Mouse (Mus musculus): Measurements from ENCODE around the gene Tap2. TPM values are rescaled to one million over a fixed set of nuclear protein-coding genes. Genes with fewer than 3 reads are reported as not detected.

Tap2 gene
- polyA plus RNA-seq, 1 experiment, result 56.6 TPM

- 0 out of 2 replicates have a peak, but pooled peaks cover 3% of the 10 kb centered on the region for H3K4me1 ChIP-seq (ENCODE audit: control insufficient read depth, insufficient read depth, low read length)
Measured at GRCm38 (mm10) chr17:34193468-34193867, 9.9 kb upstream of the Tap2 start.

DNA sequence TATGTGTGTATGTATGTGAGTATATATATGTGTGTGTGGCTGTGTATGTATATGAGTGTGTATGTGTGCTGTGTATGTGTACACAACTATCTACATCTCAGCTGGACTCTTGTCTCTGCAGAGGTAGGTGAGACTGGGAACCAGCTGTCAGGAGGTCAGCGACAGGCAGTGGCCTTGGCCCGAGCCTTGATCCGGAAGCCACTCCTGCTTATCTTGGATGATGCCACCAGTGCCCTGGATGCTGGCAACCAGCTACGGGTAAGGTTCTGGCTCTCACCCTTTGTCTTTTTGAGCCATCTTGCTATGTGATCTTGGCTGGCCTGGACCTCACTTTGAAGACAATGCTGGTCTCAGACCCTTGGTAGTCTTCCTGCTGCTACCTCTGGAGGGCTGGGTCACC lies 8.6 kb upstream of the Tap2 start:
- Histone ChIP-seq H3K4me1 (ENCODE audit: control insufficient read depth, insufficient read depth, low read length) (peaks cover 6% of the 10 kb centered on the region), H3K4me3 (ENCODE audit: insufficient read depth, low read length) (no peak overlapping the region), H3K27ac (ENCODE audit: insufficient read depth, low read depth, low read length) (no peak overlapping the region)
- TF ChIP-seq CTCF (IDR thresholded peaks at IDR 0.05; ENCODE audit: low read depth, low read length), result no peak

More at GRCm38 (mm10) chr17:34193468-34193867, 9.9 kb upstream of the Tap2 start:
- TF ChIP-seq CTCF (IDR thresholded peaks at IDR 0.05; ENCODE audit: low read depth, low read length) (no peak), POLR2A (IDR thresholded peaks at IDR 0.05; ENCODE audit: borderline replicate concordance, low read depth, low read length) (no peak)
- Histone ChIP-seq H3K27ac (ENCODE audit: insufficient read depth, low read depth, low read length) (no peak overlapping the region), H3K4me3 (ENCODE audit: insufficient read depth, low read length) (no peak overlapping the region)

GRCm38 (mm10) chr17:34196491-34196890 lies 6.8 kb upstream of the Tap2 start:
- H3K4me1 ChIP-seq (ENCODE audit: control insufficient read depth, insufficient read depth, low read length), result peaks cover 6% of the 10 kb centered on the region
- no peak overlapping the region for H3K27ac ChIP-seq (ENCODE audit: insufficient read depth, low read depth, low read length)
- TF ChIP-seq POLR2A (IDR thresholded peaks at IDR 0.05; ENCODE audit: borderline replicate concordance, low read depth, low read length) (no peak), CTCF (IDR thresholded peaks at IDR 0.05; ENCODE audit: low read depth, low read length) (no peak)
- H3K4me3 ChIP-seq (ENCODE audit: insufficient read depth, low read length), result no peak overlapping the region

DNA sequence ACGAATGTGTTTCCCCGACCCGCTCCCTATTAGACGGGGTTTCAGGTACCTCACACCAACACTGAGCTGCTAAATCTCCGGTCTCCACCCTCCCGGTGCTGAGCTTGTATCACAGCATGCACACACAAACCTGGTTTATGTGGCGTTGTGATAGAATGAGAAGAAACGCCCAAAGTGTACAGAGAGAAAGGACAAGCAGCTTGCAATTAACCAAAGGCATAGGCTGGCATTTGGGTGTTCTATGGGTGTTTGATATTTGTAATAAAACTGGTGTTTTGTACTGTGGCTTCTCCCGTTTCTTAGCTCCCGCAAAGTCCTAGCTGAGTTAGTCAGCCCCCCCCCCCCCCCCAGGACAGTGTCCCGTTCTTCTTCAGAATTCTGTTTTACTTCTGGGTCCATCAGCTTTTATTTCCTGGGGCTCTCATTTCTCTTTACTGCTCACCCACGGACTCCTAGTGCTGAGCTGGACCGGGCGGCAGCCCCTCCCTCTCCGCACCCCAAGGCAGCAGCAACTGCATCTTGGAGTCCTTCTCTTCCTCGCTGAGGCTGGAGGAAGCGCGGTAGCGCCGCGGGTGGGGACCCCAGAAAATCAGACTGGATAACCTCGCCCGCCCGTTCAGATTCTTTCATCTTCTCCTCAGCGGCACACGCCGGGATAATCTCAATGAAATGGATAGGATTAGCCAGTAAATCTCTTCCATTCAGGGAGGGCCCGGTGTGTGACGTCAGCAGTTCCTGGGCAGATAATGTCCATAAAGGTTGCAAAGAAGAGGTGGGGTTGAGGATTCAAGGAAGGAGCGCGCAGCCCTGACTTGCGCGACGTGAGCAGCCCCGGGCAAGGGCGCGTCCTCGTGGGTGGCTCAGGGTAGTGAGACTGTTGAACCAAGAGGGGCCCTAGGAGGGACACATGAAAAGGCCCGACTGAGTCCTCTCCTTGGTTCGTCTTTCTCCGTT lies 6.1 kb upstream of the Tap2 start, which contains the start of gene Psmb8:
Gene Psmb8, plus strand, starts transcription at position 781 of the 954 bp plus-strand sequence.
- TF ChIP-seq CTCF (IDR thresholded peaks at IDR 0.05; ENCODE audit: low read depth, low read length) (no peak), POLR2A (IDR thresholded peaks at IDR 0.05; ENCODE audit: borderline replicate concordance, low read depth, low read length) (no peak)
- Histone ChIP-seq H3K27ac (ENCODE audit: insufficient read depth, low read depth, low read length) (peak within 1 kb of the TSS; percentile 40), H3K4me1 (ENCODE audit: control insufficient read depth, insufficient read depth, low read length) (peaks cover 6% of the 10 kb centered on the region)

DNA sequence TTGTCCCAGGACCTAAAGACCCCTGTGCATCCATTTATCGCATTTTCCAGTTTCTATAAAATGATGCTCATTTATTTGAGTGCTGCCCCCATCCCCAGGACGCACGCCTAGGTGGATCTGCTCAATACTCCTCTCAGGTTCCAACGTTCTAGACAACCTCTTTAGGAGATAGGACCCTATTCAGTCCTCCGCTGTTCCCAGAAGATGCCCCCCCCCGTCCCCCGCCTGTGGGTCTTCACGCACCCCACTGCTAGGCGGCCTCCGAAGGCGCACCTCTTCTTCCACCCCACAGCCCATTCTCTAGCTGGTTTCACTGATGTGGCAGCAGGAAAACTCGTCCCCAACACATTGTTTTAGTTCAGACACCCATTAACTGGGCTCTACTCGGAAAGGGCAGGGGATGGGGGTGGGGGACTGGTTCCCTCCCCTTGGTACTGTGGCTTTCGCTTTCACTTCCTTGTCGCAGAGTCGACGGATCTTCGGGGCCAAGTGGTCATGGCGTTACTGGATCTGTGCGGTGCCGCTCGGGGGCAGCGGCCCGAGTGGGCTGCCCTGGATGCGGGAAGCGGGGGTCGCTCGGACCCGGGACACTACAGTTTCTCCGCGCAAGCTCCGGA lies 5.3 kb upstream of the Tap2 start:
- peak overlapping the region; percentile 97 for H3K4me3 ChIP-seq (ENCODE audit: insufficient read depth, low read length)
- H3K4me1 ChIP-seq (ENCODE audit: control insufficient read depth, insufficient read depth, low read length), result peaks cover 6% of the 10 kb centered on the region
- H3K27ac ChIP-seq (ENCODE audit: insufficient read depth, low read depth, low read length), result peak overlapping the region; percentile 40
- no peak for TF ChIP-seq CTCF (IDR thresholded peaks at IDR 0.05; ENCODE audit: low read depth, low read length)
- no peak for TF ChIP-seq POLR2A (IDR thresholded peaks at IDR 0.05; ENCODE audit: borderline replicate concordance, low read depth, low read length)

More for the DNA sequence above, 6.1 kb upstream of the Tap2 start, which contains the start of gene Psmb8:
- peak within 1 kb of the TSS; percentile 97 for H3K4me3 ChIP-seq (ENCODE audit: insufficient read depth, low read length)

DNA sequence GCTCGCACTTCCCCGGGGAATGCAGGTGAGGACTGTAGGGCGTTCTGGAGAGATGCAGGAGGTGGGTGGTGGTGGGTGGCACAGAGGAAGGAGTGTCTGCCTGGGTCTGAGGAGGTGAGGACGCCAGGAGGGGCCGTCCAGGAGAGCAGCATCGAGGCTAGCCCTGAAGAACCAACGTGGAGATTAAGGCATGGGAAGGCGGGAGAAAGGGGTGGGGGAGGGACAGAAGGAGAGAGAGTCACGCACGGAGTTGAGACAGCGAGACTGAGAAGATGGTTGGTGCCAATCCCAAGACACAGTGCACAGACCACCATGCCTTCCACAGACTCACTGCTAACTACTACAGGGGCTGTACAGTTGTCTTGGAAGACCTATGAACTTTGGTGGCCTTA lies 4.8 kb upstream of the Tap2 start:
- Histone ChIP-seq H3K4me1 (ENCODE audit: control insufficient read depth, insufficient read depth, low read length) (peaks cover 6% of the 10 kb centered on the region), H3K4me3 (ENCODE audit: insufficient read depth, low read length) (peak overlapping the region; percentile 97), H3K27ac (ENCODE audit: insufficient read depth, low read depth, low read length) (peak overlapping the region; percentile 40)
- no peak for TF ChIP-seq POLR2A (IDR thresholded peaks at IDR 0.05; ENCODE audit: borderline replicate concordance, low read depth, low read length)
- no peak for TF ChIP-seq CTCF (IDR thresholded peaks at IDR 0.05; ENCODE audit: low read depth, low read length)

DNA sequence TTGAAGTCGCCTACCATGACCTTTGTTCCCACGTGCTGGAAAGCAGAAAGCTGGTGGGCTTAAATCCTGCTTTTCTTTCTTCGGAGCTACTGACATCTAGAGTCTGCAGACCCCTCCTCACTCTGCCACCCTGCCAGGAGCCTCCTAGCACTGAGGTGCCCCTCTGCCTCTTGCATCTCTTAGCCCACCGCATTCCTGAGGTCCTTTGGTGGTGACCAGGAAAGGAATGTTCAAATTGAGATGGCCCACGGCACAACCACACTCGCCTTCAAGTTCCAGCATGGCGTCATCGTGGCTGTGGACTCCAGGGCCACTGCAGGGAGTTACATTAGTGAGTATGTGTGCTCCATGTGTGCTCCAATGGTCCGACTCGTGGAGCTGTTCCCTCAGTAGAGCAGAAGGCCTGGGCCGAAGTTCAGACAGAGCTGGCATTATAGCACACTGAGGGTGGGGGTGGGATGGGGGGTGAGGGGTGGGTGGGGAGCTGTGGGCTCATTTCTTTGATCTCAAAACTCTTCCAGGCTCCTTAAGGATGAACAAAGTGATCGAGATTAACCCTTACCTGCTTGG lies 4.2 kb upstream of the Tap2 start:
- peaks cover 6% of the 10 kb centered on the region for H3K4me1 ChIP-seq (ENCODE audit: control insufficient read depth, insufficient read depth, low read length)

DNA sequence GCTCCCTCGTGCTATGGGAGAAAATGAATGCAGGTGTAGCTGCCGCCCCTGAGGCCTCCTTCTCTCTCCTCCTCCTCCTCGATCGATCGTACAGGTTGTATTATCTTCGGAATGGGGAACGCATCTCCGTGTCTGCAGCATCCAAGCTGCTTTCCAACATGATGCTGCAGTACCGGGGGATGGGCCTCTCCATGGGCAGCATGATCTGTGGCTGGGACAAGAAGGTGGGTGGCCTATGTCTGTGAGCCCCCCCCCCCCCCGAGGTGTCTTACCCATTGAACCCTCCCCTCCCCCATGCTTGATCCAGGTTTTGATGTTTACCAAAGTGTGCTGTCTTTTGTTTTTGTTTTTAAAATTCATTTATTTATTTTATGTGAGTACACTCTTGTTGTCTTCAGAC lies 3.3 kb upstream of the Tap2 start:
- no peak for TF ChIP-seq POLR2A (IDR thresholded peaks at IDR 0.05; ENCODE audit: borderline replicate concordance, low read depth, low read length)
- TF ChIP-seq CTCF (IDR thresholded peaks at IDR 0.05; ENCODE audit: low read depth, low read length), result no peak
- H3K27ac ChIP-seq (ENCODE audit: insufficient read depth, low read depth, low read length), result no peak overlapping the region
- H3K4me3 ChIP-seq (ENCODE audit: insufficient read depth, low read length), result no peak overlapping the region
- peaks cover 6% of the 10 kb centered on the region for H3K4me1 ChIP-seq (ENCODE audit: control insufficient read depth, insufficient read depth, low read length)

More for the DNA sequence above, 4.2 kb upstream of the Tap2 start:
- Histone ChIP-seq H3K27ac (ENCODE audit: insufficient read depth, low read depth, low read length) (no peak overlapping the region), H3K4me3 (ENCODE audit: insufficient read depth, low read length) (peak overlapping the region; percentile 97)
- TF ChIP-seq POLR2A (IDR thresholded peaks at IDR 0.05; ENCODE audit: borderline replicate concordance, low read depth, low read length) (no peak), CTCF (IDR thresholded peaks at IDR 0.05; ENCODE audit: low read depth, low read length) (no peak)

DNA sequence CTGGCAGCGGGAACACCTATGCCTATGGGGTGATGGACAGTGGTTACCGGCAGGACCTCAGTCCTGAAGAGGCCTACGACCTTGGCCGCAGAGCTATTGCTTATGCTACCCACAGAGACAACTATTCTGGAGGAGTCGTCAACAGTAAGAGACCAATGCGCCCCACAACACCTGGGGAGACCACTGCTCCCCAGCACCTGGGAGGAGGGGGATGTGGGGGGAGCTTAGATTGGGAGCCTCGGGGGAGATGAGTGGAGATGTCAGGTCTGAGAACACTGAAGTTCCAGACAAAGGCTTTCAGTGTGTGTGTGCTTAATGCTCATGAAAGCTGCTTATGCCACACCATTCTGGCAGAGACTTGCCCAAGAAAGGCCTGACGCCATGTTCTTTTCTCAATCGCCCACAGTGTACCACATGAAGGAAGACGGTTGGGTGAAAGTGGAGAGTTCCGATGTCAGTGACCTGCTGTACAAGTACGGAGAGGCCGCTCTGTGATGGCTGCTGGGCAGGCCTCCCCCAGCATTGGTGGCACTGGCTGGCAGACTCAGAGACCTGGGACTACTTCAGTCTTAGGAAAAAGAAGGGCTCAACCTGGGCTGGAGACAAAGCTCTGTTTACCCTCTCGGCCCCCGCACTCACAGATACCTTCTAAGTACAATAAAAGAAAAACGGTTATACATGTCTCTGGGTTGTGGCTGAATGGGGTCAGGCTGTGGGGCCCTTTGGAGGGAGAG lies 2.4 kb upstream of the Tap2 start:
- no peak for TF ChIP-seq POLR2A (IDR thresholded peaks at IDR 0.05; ENCODE audit: borderline replicate concordance, low read depth, low read length)
- Histone ChIP-seq H3K4me1 (ENCODE audit: control insufficient read depth, insufficient read depth, low read length) (peaks cover 12% of the 10 kb centered on the region), H3K4me3 (ENCODE audit: insufficient read depth, low read length) (no peak overlapping the region), H3K27ac (ENCODE audit: insufficient read depth, low read depth, low read length) (no peak overlapping the region)

Data from bone marrow macrophage, adult 2 months (primary cell).